Mouse (Mus musculus) splenic B cell, adult 2 months (primary cell): ENCODE results near the gene Snrnp200.
"Not testable (repeated sequence)": the region's sequence is repeated elsewhere in the genome, so short reads cannot be mapped to it uniquely, and the experiment has no call there.

Source experiments
- DNase-seq: peaks from one replicate; pipeline ENCODE4 v3.0.0-alpha.2; 2011; ENCODE audit warnings: low read depth, low spot score
- H3K27me3 ChIP-seq: 2 replicates; pipeline ENCODE4 v1.6.1; 2012; ENCODE audit warnings: mild to moderate bottlenecking, low read length, moderate library complexity, mixed read lengths; ENCODE audit not compliant: control insufficient read depth, poor library complexity, insufficient read depth, severe bottlenecking
- H3K36me3 ChIP-seq: 2 replicates; pipeline ENCODE4 v1.6.1; 2012; ENCODE audit warnings: mild to moderate bottlenecking, low read length, moderate library complexity, mixed read lengths; ENCODE audit not compliant: control insufficient read depth, poor library complexity, insufficient read depth, severe bottlenecking

Snrnp200 gene

DNA sequence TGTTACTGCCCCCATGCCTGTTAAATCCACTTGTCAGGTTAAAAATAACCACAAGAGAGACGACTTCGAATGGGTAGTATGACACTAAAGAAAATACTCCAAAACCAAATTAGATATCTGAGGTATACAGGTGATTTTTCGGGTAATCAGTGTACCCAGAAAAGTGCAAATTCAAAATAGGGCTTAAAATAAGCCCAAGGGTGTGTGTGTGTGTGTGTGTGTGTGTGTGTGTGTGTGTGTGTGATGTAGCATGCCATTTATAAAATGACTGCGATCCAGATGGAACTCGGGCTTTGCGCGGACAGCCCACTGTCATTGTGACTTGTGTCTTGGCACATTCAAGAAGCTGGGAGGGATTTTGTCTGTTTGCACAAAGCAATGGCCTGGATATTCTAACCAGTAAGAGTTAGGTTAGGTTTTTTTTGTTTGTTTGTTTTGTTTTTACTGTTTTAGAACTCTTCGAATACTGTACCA is 62.9 kb downstream of the Snrnp200 start:
- peak; percentile 24 for DNase-seq
- no peaks in the 10 kb centered on the region for H3K36me3 ChIP-seq
- no peaks in the 10 kb centered on the region for H3K27me3 ChIP-seq

DNA sequence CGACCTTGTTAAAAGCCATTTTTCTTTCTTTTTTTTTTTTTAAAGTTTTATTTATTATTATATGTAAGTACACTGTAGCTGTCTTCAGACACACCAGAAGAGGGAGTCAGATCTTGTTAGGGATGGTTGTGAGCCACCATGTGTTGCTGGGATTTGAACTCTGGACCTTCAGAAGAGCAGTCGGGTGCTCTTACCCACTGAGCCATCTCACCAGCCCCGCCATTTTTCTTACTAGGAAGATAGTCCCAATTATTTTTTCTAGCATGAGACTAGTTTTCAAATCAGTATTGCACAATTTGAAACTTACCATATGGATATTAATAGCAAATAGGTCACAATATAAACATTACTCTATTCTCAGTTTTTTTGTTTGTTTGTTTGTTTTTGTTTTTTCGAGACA is 63.9 kb downstream of the Snrnp200 start:
- not testable (repeated sequence) for H3K27me3 ChIP-seq, H3K36me3 ChIP-seq, DNase-seq

DNA sequence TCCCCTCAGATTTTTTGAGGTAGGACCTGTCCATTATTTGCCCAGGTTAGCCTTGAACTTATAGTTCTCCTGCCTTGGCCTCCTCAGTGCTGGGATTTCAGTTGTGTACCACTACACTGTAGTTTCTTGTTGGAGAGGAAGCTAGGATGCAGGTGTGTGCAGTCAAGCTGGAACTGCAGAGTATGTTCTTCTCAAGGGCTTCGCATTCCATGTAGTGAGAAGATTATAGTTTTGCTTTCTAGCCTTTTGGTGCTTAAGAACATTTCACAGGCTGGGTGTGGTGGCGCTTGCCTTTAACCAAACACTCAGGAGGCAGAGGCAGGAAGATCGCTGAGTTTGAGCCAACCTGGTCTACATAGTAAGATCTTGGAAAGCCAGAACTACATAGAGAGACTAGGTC is 64.6 kb downstream of the Snrnp200 start:
- Histone ChIP-seq H3K27me3 (no peaks in the 10 kb centered on the region), H3K36me3 (no peaks in the 10 kb centered on the region)
- DNase-seq = peak; percentile 29

- H3K36me3 ChIP-seq = no peaks in the 10 kb centered on the region
- H3K27me3 ChIP-seq = no peaks in the 10 kb centered on the region
- no peak for DNase-seq
Observed at GRCm38 (mm10) chr2:127274590-127274989, 66.4 kb downstream of the Snrnp200 start.

GRCm38 (mm10) chr2:127275551-127276320 is 67.5 kb downstream of the Snrnp200 start:
- no peak for DNase-seq
- H3K36me3 ChIP-seq = no peaks in the 10 kb centered on the region
- H3K27me3 ChIP-seq = no peaks in the 10 kb centered on the region

DNA sequence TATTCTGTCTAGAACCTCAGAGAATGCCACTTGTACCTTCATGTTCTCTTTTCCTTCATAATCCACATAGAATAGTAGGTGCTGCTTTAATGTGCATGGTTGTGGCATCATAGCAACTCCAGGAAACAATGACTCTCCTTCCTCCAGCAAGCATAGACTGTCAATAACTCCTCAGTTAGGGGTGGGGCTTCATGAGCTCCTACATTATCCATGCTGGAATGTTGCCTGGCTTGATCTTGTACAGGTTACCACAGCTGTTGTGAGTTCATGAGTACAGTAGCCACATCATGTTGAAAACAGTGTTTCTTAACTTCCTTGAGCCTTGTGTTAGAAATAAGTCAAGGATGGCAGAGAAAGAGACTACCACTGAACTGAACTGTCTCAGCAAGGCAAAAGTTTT is 70.0 kb downstream of the Snrnp200 start:
- Histone ChIP-seq H3K27me3 (no peaks in the 10 kb centered on the region), H3K36me3 (no peaks in the 10 kb centered on the region)
- DNase-seq = no peak
